ENCODE assay signal across 18 mouse cellular contexts in the genomic region with DNA sequence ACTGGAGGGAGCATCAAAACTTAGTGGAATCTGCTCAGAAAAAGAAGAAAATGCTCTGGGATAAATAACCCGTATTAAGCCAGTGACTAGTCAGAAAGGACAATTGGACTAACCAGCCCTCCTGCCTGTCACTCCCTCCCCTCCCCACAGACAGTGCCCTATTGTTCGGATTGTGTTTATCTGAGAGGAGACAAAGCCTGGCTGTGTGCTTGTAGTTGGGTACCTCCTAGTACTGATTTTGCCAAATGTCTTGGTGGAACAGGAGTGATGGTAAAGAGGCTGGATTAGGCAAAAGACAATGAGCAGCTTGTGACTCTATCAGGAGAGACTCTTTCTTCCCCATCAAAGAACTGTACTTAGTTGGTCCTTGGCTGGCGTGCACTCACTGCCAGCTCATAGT. TPM values are rescaled to one million over a fixed set of nuclear protein-coding genes. Genes with fewer than 3 reads are reported as not detected.
A peak's percentile ranks its signal among the peaks of the same experiment; 100 is the strongest.
DNase-seq lines count a peak whose midpoint lies in the region.
"Had no signal": no experiment of that assay in that cellular context is flagged by ENCODE, and none has a peak within 500 bp of the region (broad histone marks: within the 10 kb centered on the region; RNA-seq: fewer than 3 reads in every experiment).

No protein-coding gene starts in this region.

- intact Hi-C loops in left cerebral cortex, postnatal 10 days (cut with DNase I) = no loop called here
- intact Hi-C loops in heart, postnatal 14 days (cut with DNase I) = no loop called here

- peak; percentile 15 for DNase-seq in cerebellum, adult 9-11 months
- no peak for DNase-seq in cerebellum, adult 18-20 months
- DNase-seq in left cerebral cortex, adult 11 months (ENCODE audit: low spot score) = peak; percentile 43
- no peak for DNase-seq in left cerebral cortex, postnatal 10 days (ENCODE audit: extremely low spot score in 1 of 2, low spot score in 2 of 2)
- peak; percentile 39 for DNase-seq in right cerebral cortex, adult 18-20 months
- no peak for DNase-seq in right cerebral cortex, adult 2 months (ENCODE audit: low spot score in 2 of 2)
- peak; percentile 81 for DNase-seq in retina, postnatal 1 day
- no peak for DNase-seq in heart, postnatal 14 days
- DNase-seq: adrenal gland, postnatal 25 days; cerebellum, postnatal 10 days; gastrocnemius, postnatal 36 days; heart, adult 18-20 months; kidney, adult 18-20 months; kidney, postnatal 25 days; lung, adult 18-20 months; lung, postnatal 4 days; spleen, adult 18-20 months; thymus, postnatal 4 days had no signal

RNA-seq across cellular contexts. Expression of gene Bmp2k, which starts 40.6 kb away (rescaled TPM):
- 10 to 100 TPM; 14.3 to 14.8 TPM for total RNA-seq in left cerebral cortex, postnatal 10 days (2021)
- 10 to 100 TPM; 11.5 to 12.1 TPM for total RNA-seq in heart, postnatal 14 days (2021)

Comparison
In these comparisons a context has a peak if more than half of its experiments do, and no peak if none do; other contexts are left out.
1. DNase-seq: peak in cerebellum, adult 9-11 months (single experiment), left cerebral cortex, adult 11 months (single experiment), right cerebral cortex, adult 18-20 months (single experiment) and retina, postnatal 1 day (single experiment); none in cerebellum, adult 18-20 months (0 of 2), left cerebral cortex, postnatal 10 days (0 of 2), right cerebral cortex, adult 2 months (0 of 2) and heart, postnatal 14 days (0 of 2).